Mouse (Mus musculus): ENCODE measurements around the gene Fnbp1. TPM values are rescaled to one million over a fixed set of nuclear protein-coding genes. Genes with fewer than 3 reads are reported as not detected.

The Fnbp1 gene
- polyA plus RNA-seq, 1 experiment from 2014 or later, result 13.9 TPM

DNA sequence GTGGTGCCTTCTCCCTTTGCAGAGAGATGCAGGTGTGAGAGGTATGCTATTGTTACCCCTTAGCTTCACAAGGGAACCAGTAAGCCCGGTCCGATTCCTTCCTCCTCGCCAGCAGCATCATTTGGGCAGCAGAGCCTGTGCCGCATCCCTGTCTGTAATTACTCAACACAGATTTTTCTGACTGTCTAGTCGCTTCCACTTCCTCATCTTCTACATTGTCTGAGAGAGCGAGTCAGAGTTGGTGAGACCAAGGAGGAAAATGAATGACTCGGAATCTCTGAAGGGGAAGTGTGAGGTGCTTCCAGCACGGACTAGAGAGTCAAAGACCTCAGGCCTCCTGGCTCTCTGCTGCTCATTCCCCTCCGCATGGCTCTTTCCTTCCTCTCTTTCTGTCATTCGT is 89.4 kb downstream of the Fnbp1 start:
- Histone ChIP-seq H3K4me1 (ENCODE audit: control insufficient read depth, insufficient read depth, low read length) (no peaks in the 10 kb centered on the region), H3K27ac (replicated peaks; ENCODE audit: low read depth, low read length) (no peak overlapping the region), H3K9ac (ENCODE audit: low read length) (no peak overlapping the region), H3K4me3 (ENCODE audit: low read depth, low read length) (no peak overlapping the region), H3K4me2 (ENCODE audit: low read depth, severe bottlenecking) (no peak overlapping the region), H3K9me3 (ENCODE audit: control insufficient read depth, low read length) (no peaks in the 10 kb centered on the region), H3K36me3 (ENCODE audit: control insufficient read depth, insufficient read depth, low read length) (peaks cover 5% of the 10 kb centered on the region; the same call in 1 of the 2 replicates), H3K27me3 (ENCODE audit: control insufficient read depth, insufficient read depth, low read length) (no peaks in the 10 kb centered on the region)
- ATAC-seq (ENCODE audit: insufficient number of reproducible peaks, low FRiP score, low TSS enrichment, low read depth) (no peak), DNase-seq (ENCODE audit: low spot score) (no peak)
- WGBS, result 88% methylated on average over 10 of the region's 10 CpGs

DNA sequence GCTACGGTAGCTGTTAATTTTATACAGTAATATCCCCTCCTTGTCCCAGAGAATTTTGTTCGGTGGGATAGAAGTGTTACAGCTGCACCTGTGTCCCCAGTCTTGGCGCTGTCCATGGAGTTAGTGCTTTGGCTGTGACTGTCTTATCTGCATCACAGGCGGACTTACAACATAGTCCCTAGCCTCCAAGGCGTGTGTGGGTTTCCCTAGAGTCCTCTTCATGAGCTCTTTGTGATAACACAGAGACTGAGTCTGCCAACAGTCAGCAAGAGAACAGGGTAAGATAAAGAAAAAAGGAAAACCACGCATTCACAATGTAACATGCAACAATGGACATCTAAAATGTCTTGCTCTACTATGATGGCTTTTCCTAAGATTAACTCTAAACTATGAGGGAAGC is 93.8 kb downstream of the Fnbp1 start:
- Histone ChIP-seq H3K9me3 (ENCODE audit: control insufficient read depth, low read length) (no peaks in the 10 kb centered on the region), H3K27ac (replicated peaks; ENCODE audit: low read depth, low read length) (no peak overlapping the region), H3K36me3 (ENCODE audit: control insufficient read depth, insufficient read depth, low read length) (no peaks in the 10 kb centered on the region; the same call in 1 of the 2 replicates), H3K4me1 (ENCODE audit: control insufficient read depth, insufficient read depth, low read length) (no peaks in the 10 kb centered on the region), H3K4me2 (ENCODE audit: low read depth, severe bottlenecking) (no peak overlapping the region), H3K9ac (ENCODE audit: low read length) (no peak overlapping the region), H3K4me3 (ENCODE audit: low read depth, low read length) (no peak overlapping the region), H3K27me3 (ENCODE audit: control insufficient read depth, insufficient read depth, low read length) (no peaks in the 10 kb centered on the region)
- DNase-seq (ENCODE audit: low spot score) (no peak), ATAC-seq (ENCODE audit: insufficient number of reproducible peaks, low FRiP score, low TSS enrichment, low read depth) (no peak)
- WGBS, result 91% methylated on average over 6 of the region's 6 CpGs

DNA sequence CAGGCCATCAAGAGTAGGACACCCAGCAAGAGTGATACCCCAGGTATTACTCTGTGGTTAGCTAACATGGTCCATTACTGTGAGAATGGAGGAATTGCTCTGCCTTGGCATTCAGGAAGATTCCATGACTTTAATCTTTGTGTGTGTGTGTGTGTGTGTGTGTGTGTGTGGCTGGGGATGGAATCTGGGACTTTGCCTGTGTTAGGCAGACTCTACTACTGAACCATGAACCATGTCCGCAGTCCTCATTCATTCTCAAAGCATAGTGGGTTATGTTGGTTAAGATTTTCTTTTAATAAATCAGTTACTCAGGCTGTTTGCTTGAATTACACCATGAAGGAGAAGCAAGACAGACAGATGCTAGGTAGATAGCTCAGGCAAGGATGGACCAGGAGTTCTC is 98.0 kb downstream of the Fnbp1 start:
- Histone ChIP-seq H3K27me3 (ENCODE audit: control insufficient read depth, insufficient read depth, low read length) (no peaks in the 10 kb centered on the region), H3K4me3 (ENCODE audit: low read depth, low read length) (no peak overlapping the region), H3K9ac (ENCODE audit: low read length) (no peak overlapping the region), H3K4me2 (ENCODE audit: low read depth, severe bottlenecking) (no peak overlapping the region), H3K9me3 (ENCODE audit: control insufficient read depth, low read length) (no peaks in the 10 kb centered on the region), H3K4me1 (ENCODE audit: control insufficient read depth, insufficient read depth, low read length) (no peaks in the 10 kb centered on the region), H3K27ac (replicated peaks; ENCODE audit: low read depth, low read length) (no peak overlapping the region), H3K36me3 (ENCODE audit: control insufficient read depth, insufficient read depth, low read length) (peaks cover 4% of the 10 kb centered on the region; the same call in 1 of the 2 replicates)
- DNase-seq (ENCODE audit: low spot score), result no peak
- no peak for ATAC-seq (ENCODE audit: insufficient number of reproducible peaks, low FRiP score, low TSS enrichment, low read depth)
- WGBS, result 96% methylated on average over 1 of the region's 1 CpGs

DNA sequence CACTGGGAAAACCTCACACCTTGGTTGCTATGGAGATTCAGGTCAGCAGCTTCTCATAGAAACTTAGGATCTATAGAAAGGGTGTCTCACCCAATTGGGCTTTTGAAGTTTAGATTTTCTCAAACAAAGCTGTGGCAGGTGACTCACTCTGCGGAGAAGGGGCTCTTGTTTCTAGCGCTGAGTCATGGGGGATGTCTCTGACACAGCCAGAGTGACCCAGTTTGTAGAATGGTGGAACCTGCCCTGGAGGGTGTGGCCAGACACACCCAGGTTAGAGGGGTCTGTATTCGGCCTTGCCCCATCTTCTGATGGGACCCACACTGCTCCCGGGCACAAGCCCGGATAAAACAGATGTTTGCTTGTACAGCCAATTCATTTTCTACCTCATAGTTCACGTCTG is 98.9 kb downstream of the Fnbp1 start:
- Histone ChIP-seq H3K4me1 (ENCODE audit: control insufficient read depth, insufficient read depth, low read length) (no peaks in the 10 kb centered on the region), H3K4me2 (ENCODE audit: low read depth, severe bottlenecking) (no peak overlapping the region), H3K9ac (ENCODE audit: low read length) (no peak overlapping the region), H3K27ac (replicated peaks; ENCODE audit: low read depth, low read length) (no peak overlapping the region), H3K27me3 (ENCODE audit: control insufficient read depth, insufficient read depth, low read length) (no peaks in the 10 kb centered on the region), H3K36me3 (ENCODE audit: control insufficient read depth, insufficient read depth, low read length) (peaks cover 4% of the 10 kb centered on the region; the same call in 1 of the 2 replicates), H3K9me3 (ENCODE audit: control insufficient read depth, low read length) (no peaks in the 10 kb centered on the region), H3K4me3 (ENCODE audit: low read depth, low read length) (no peak overlapping the region)
- DNase-seq (ENCODE audit: low spot score) (no peak), ATAC-seq (ENCODE audit: insufficient number of reproducible peaks, low FRiP score, low TSS enrichment, low read depth) (no peak)
- WGBS, result 90% methylated on average over 6 of the region's 6 CpGs

DNA sequence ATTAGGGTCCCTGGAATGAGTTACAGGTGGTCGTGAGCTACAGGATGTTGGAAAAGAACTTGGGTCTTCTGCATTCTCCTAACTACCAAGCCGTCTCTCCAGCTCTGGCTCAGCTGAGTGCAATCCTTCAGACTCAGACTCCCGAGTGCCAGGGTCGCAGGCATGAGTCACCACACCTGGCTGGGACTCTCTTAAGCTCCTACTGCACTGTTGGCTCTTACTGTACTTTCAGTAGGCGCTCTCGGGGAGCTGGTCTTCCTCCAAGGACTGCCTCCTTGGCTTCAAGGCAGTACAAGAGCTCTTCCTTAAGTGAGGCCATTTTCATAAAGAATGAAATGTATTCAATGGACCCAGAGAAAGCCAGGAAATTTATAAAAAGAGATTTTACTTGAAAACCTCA is 100.4 kb downstream of the Fnbp1 start:
- Histone ChIP-seq H3K4me3 (ENCODE audit: low read depth, low read length) (no peak overlapping the region), H3K9me3 (ENCODE audit: control insufficient read depth, low read length) (no peaks in the 10 kb centered on the region), H3K27ac (replicated peaks; ENCODE audit: low read depth, low read length) (no peak overlapping the region), H3K27me3 (ENCODE audit: control insufficient read depth, insufficient read depth, low read length) (no peaks in the 10 kb centered on the region), H3K36me3 (ENCODE audit: control insufficient read depth, insufficient read depth, low read length) (peaks cover 4% of the 10 kb centered on the region; the same call in 1 of the 2 replicates), H3K4me2 (ENCODE audit: low read depth, severe bottlenecking) (no peak overlapping the region), H3K4me1 (ENCODE audit: control insufficient read depth, insufficient read depth, low read length) (no peaks in the 10 kb centered on the region), H3K9ac (ENCODE audit: low read length) (no peak overlapping the region)
- ATAC-seq (ENCODE audit: insufficient number of reproducible peaks, low FRiP score, low TSS enrichment, low read depth) (no peak), DNase-seq (ENCODE audit: low spot score) (no peak)
- WGBS, result 91% methylated on average over 6 of the region's 6 CpGs

DNA sequence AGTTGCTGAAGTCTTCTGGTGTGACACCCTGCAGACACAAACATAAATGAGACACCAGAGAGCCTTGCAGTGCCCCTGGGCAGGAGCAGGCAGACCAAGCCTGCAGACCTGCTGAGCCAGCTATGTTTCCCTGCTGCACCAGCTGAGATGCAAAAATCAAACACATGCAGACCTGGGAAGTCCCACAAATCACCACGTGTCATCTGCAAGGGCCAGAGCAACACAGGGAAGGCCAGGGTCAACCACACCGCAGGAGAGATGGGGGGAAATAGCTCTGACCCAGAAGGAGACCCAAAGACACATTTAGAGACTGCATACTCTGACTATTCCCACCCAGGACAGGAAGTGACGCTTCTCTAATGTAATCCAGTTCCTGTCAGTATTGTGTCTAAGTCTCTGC is 101.3 kb downstream of the Fnbp1 start:
- 87% methylated on average over 3 of the region's 3 CpGs for WGBS
- no peaks in the 10 kb centered on the region for H3K9me3 ChIP-seq (ENCODE audit: control insufficient read depth, low read length)
- no peak overlapping the region for H3K4me3 ChIP-seq (ENCODE audit: low read depth, low read length)
- H3K27me3 ChIP-seq (ENCODE audit: control insufficient read depth, insufficient read depth, low read length), result no peaks in the 10 kb centered on the region
- H3K27ac ChIP-seq (replicated peaks; ENCODE audit: low read depth, low read length), result no peak overlapping the region
- ATAC-seq (ENCODE audit: insufficient number of reproducible peaks, low FRiP score, low TSS enrichment, low read depth) (no peak), DNase-seq (ENCODE audit: low spot score) (no peak)
- H3K4me1 ChIP-seq (ENCODE audit: control insufficient read depth, insufficient read depth, low read length), result no peaks in the 10 kb centered on the region
- no peak overlapping the region for H3K9ac ChIP-seq (ENCODE audit: low read length)
- no peak overlapping the region for H3K4me2 ChIP-seq (ENCODE audit: low read depth, severe bottlenecking)
- H3K36me3 ChIP-seq (ENCODE audit: control insufficient read depth, insufficient read depth, low read length), result peaks cover 10% of the 10 kb centered on the region; the same call in 1 of the 2 replicates

DNA sequence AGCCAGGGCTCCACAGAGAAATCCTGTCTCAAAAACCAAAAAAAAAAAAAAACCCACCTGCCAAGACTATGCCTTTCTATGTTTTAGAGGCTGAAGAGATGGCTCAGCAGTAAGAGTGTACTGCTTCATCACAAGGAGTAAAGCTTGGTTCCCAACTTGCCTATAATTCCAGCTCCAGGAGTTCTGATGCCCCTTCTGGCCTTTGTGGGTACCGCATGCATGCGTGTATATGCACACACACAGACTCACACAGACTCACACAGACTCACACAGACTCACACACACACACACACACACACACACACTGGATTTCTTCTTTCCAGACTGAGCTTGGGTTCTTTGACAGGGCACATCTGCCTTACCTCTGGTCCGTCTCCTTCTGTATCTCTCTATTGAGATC is 101.8 kb downstream of the Fnbp1 start:
- no peak overlapping the region for H3K9ac ChIP-seq (ENCODE audit: low read length)
- no peaks in the 10 kb centered on the region for H3K9me3 ChIP-seq (ENCODE audit: control insufficient read depth, low read length)
- no peaks in the 10 kb centered on the region for H3K27me3 ChIP-seq (ENCODE audit: control insufficient read depth, insufficient read depth, low read length)
- H3K4me2 ChIP-seq (ENCODE audit: low read depth, severe bottlenecking), result no peak overlapping the region
- ATAC-seq (ENCODE audit: insufficient number of reproducible peaks, low FRiP score, low TSS enrichment, low read depth), result no peak
- no peak for DNase-seq (ENCODE audit: low spot score)
- H3K36me3 ChIP-seq (ENCODE audit: control insufficient read depth, insufficient read depth, low read length), result peaks cover 12% of the 10 kb centered on the region; the same call in 1 of the 2 replicates
- WGBS, result 100% methylated on average over 3 of the region's 3 CpGs
- no peak overlapping the region for H3K27ac ChIP-seq (replicated peaks; ENCODE audit: low read depth, low read length)
- H3K4me3 ChIP-seq (ENCODE audit: low read depth, low read length), result no peak overlapping the region
- H3K4me1 ChIP-seq (ENCODE audit: control insufficient read depth, insufficient read depth, low read length), result no peaks in the 10 kb centered on the region

DNA sequence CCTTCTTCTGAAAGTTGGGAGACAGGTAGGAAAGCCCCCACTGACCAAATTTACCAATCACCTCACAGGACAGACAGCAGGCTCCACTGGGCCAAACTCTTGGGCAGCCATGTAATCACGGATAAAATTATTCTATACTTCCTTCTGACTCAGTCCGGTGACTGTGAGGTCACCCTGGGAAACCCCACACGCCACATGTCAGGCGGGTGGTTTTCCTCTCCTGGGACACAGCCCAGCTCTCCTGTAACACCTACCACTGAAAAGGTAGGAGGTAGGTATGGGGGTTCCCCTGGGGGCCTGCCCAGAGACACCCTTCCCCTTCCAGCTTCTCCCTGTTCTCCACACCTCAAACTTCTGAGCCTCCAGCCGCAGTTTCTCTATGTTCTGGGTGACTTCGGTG is 105.0 kb downstream of the Fnbp1 start:
- Histone ChIP-seq H3K27me3 (ENCODE audit: control insufficient read depth, insufficient read depth, low read length) (no peaks in the 10 kb centered on the region), H3K4me1 (ENCODE audit: control insufficient read depth, insufficient read depth, low read length) (no peaks in the 10 kb centered on the region), H3K36me3 (ENCODE audit: control insufficient read depth, insufficient read depth, low read length) (peaks cover 16% of the 10 kb centered on the region; the same call in 1 of the 2 replicates), H3K9ac (ENCODE audit: low read length) (no peak overlapping the region), H3K27ac (replicated peaks; ENCODE audit: low read depth, low read length) (no peak overlapping the region), H3K4me3 (ENCODE audit: low read depth, low read length) (no peak overlapping the region), H3K9me3 (ENCODE audit: control insufficient read depth, low read length) (no peaks in the 10 kb centered on the region), H3K4me2 (ENCODE audit: low read depth, severe bottlenecking) (no peak overlapping the region)
- 96% methylated on average over 6 of the region's 6 CpGs for WGBS
- ATAC-seq (ENCODE audit: insufficient number of reproducible peaks, low FRiP score, low TSS enrichment, low read depth) (no peak), DNase-seq (ENCODE audit: low spot score) (no peak)

DNA sequence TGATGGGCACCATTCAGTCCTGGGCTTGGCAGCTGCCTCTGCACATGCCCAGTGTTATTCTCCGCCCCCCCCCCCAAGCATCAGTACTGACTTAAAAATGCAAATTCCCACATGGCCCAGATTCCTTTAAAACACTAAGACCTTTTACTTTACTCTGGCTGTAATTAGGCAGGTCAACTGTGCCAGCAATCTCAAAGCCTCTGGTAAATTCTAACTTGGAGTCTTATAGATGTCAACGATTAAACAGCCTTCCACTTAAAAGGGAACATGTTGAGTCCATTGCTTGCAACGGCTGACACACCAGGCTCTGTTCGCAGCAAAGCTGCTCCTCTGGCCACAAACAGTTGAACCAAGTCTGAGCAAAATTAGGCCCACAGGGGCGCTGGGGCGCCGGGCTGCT is 109.8 kb downstream of the Fnbp1 start:
- peaks cover 15% of the 10 kb centered on the region for H3K36me3 ChIP-seq (ENCODE audit: control insufficient read depth, insufficient read depth, low read length)
- ATAC-seq (ENCODE audit: insufficient number of reproducible peaks, low FRiP score, low TSS enrichment, low read depth) (no peak), DNase-seq (ENCODE audit: low spot score) (no peak)
- H3K9me3 ChIP-seq (ENCODE audit: control insufficient read depth, low read length), result no peaks in the 10 kb centered on the region
- no peak overlapping the region for H3K4me3 ChIP-seq (ENCODE audit: low read depth, low read length)
- H3K4me2 ChIP-seq (ENCODE audit: low read depth, severe bottlenecking), result no peak overlapping the region
- 90% methylated on average over 7 of the region's 7 CpGs for whole genome bisulfite sequencing
- no peaks in the 10 kb centered on the region for H3K27me3 ChIP-seq (ENCODE audit: control insufficient read depth, insufficient read depth, low read length)
- H3K27ac ChIP-seq (replicated peaks; ENCODE audit: low read depth, low read length), result no peak overlapping the region
- no peak overlapping the region for H3K9ac ChIP-seq (ENCODE audit: low read length)
- H3K4me1 ChIP-seq (ENCODE audit: control insufficient read depth, insufficient read depth, low read length), result no peaks in the 10 kb centered on the region
